Mouse (Mus musculus): ENCODE measurements around the gene Zfp462.
"Not testable (repeated sequence)": the region's sequence is repeated elsewhere in the genome, so short reads cannot be mapped to it uniquely, and the experiment has no call there.

The Zfp462 gene

GRCm38 (mm10) chr4:54944921-54945430 lies at the start of gene Zfp462:
Gene Zfp462 (plus strand): TSS chr4:54945048.
- peak; percentile 76 for DNase-seq (ENCODE audit: inconsistent ontology term)

GRCm38 (mm10) chr4:54896017-54896416 lies 48.8 kb upstream of the Zfp462 start:
- DNase-seq (ENCODE audit: inconsistent ontology term), result no peak

- no peak for DNase-seq (ENCODE audit: inconsistent ontology term)
These were observed 40.2 kb upstream of the Zfp462 start for GRCm38 (mm10) chr4:54904641-54905040.

- no peak for DNase-seq (ENCODE audit: inconsistent ontology term)
These were observed 39.4 kb upstream of the Zfp462 start for GRCm38 (mm10) chr4:54905399-54905953.

- peak; percentile 17 for DNase-seq (ENCODE audit: inconsistent ontology term)
These were observed 34.5 kb upstream of the Zfp462 start for GRCm38 (mm10) chr4:54910300-54910699.

- no peak for DNase-seq (ENCODE audit: inconsistent ontology term)
These were observed 26.6 kb upstream of the Zfp462 start for GRCm38 (mm10) chr4:54918276-54918675.

GRCm38 (mm10) chr4:54923386-54923785 lies 21.5 kb upstream of the Zfp462 start:
- no peak for DNase-seq (ENCODE audit: inconsistent ontology term)

- DNase-seq (ENCODE audit: inconsistent ontology term), result no peak
These were observed 20.5 kb upstream of the Zfp462 start for GRCm38 (mm10) chr4:54924306-54924705.

GRCm38 (mm10) chr4:54926456-54926855 lies 18.4 kb upstream of the Zfp462 start:
- DNase-seq (ENCODE audit: inconsistent ontology term), result not testable (repeated sequence)

- DNase-seq (ENCODE audit: inconsistent ontology term), result peak; percentile 68
These were observed 17.4 kb upstream of the Zfp462 start for GRCm38 (mm10) chr4:54927321-54928062.

GRCm38 (mm10) chr4:54929686-54930085 lies 15.2 kb upstream of the Zfp462 start:
- peak; percentile 16 for DNase-seq (ENCODE audit: inconsistent ontology term)

- DNase-seq (ENCODE audit: inconsistent ontology term), result peak; percentile 36
These were observed 12.2 kb upstream of the Zfp462 start for GRCm38 (mm10) chr4:54932668-54933067.

- DNase-seq (ENCODE audit: inconsistent ontology term), result no peak
These were observed 7.7 kb upstream of the Zfp462 start for GRCm38 (mm10) chr4:54937161-54937560.

- DNase-seq (ENCODE audit: inconsistent ontology term), result peak; percentile 58
These were observed 976 bp downstream of the Zfp462 start for GRCm38 (mm10) chr4:54945603-54946445.

- no peak for DNase-seq (ENCODE audit: inconsistent ontology term)
These were observed 1.8 kb downstream of the Zfp462 start for GRCm38 (mm10) chr4:54946662-54947055.

GRCm38 (mm10) chr4:54947056-54947990 lies 2.5 kb downstream of the Zfp462 start:
- DNase-seq (ENCODE audit: inconsistent ontology term), result peak; percentile 81

- peak; percentile 84 for DNase-seq (ENCODE audit: inconsistent ontology term)
These were observed 3.3 kb downstream of the Zfp462 start for GRCm38 (mm10) chr4:54947991-54948615.

- peak; percentile 79 for DNase-seq (ENCODE audit: inconsistent ontology term)
These were observed 4.0 kb downstream of the Zfp462 start for GRCm38 (mm10) chr4:54948616-54949560.

- DNase-seq (ENCODE audit: inconsistent ontology term), result peak; percentile 56
These were observed 4.7 kb downstream of the Zfp462 start for GRCm38 (mm10) chr4:54949561-54949940.

GRCm38 (mm10) chr4:54950136-54950535 lies 5.3 kb downstream of the Zfp462 start:
- DNase-seq (ENCODE audit: inconsistent ontology term), result peak; percentile 3

Measured in Muller cell, postnatal 12 days (primary cell).